Mouse (Mus musculus): Measurements from ENCODE around the gene Ankzf1. TPM values are rescaled to one million over a fixed set of nuclear protein-coding genes. Genes with fewer than 3 reads are reported as not detected.

Ankzf1 gene
- 5.5 and 8.1 TPM in 2 replicates for total RNA-seq (2012; rRNA removed)
- polyA plus RNA-seq (2012; ENCODE audit: insufficient read depth in 1 of 2, insufficient read length in 2 of 2, low read depth in 1 of 2, low replicate concordance in 2 of 2, missing spikeins in 1 of 2): 10 to 100 TPM in 1 of 2 experiments, not detected in 1; 16.7 TPM

GRCm38 (mm10) chr1:75191622-75192402, at the start of gene Ankzf1, which contains the start of gene Atg9a:
TSS of gene Ankzf1 (plus strand) at chr1:75192151.
TSS of gene Atg9a (minus strand) at chr1:75192196.
- Histone ChIP-seq H3K27me3 (ENCODE audit: control insufficient read depth in 1 of 2, insufficient read depth in 2 of 2, low read length in 2 of 2) (no peaks in the 10 kb centered on the region), H3K4me1 (ENCODE audit: control insufficient read depth in 1 of 2, insufficient read depth in 2 of 2, low read length in 2 of 2) (peaks cover 3 to 30% of the 10 kb centered on the region in 2 experiments; a peak in 3 of 4 replicates), H3K4me3 (ENCODE audit: control insufficient read depth in 1 of 2, insufficient read depth in 1 of 2, low read depth in 2 of 2, low read length in 2 of 2) (peak within 1 kb of the TSS; percentile 95 to 96), H3K27ac (ENCODE audit: control insufficient read depth, low read depth, low read length) (peak within 1 kb of the TSS; percentile 80), H3K9ac (ENCODE audit: control insufficient read depth, low read depth, low read length, poor library complexity, severe bottlenecking) (peak within 1 kb of the TSS; percentile 96), H3K36me3 (ENCODE audit: control insufficient read depth in 1 of 2, insufficient read depth in 2 of 2, low read length in 2 of 2) (peaks cover 0 to 31% of the 10 kb centered on the region in 2 experiments; a peak in 2 of 4 replicates), H3K79me2 (ENCODE audit: control insufficient read depth, insufficient read depth, low read length, poor library complexity) (peaks cover 9% of the 10 kb centered on the region), H3K9me3 (replicated peaks; ENCODE audit: insufficient read depth, low read length) (no peaks in the 10 kb centered on the region)
- peak; percentile 99 for DNase-seq (ENCODE audit: low read depth, low spot score)
- TF ChIP-seq TCF12 (IDR thresholded peaks at IDR 0.05; ENCODE audit: low read depth, low read length) (peak; percentile 59), UBTF (IDR thresholded peaks at IDR 0.05; ENCODE audit: borderline replicate concordance, insufficient read depth, low read depth, low read length) (no peak), EP300 (IDR thresholded peaks at IDR 0.05; ENCODE audit: low read depth in 1 of 2, low read length in 2 of 2) (no peak), GATA1 (IDR thresholded peaks at IDR 0.05; ENCODE audit: low read depth, low read length) (no peak), POLR2AphosphoS5 (IDR thresholded peaks at IDR 0.05; ENCODE audit: borderline replicate concordance, low read depth, low read length) (no peak), RAD21 (IDR thresholded peaks at IDR 0.05; ENCODE audit: low read depth, low read length) (no peak), ZNF384 (IDR thresholded peaks at IDR 0.05; ENCODE audit: low read depth, low read length) (no peak), MAFK (IDR thresholded peaks at IDR 0.05; ENCODE audit: borderline replicate concordance, low read depth, low read length) (no peak), SIN3A (IDR thresholded peaks at IDR 0.05; ENCODE audit: low read length) (peak; percentile 96), RCOR1 (IDR thresholded peaks at IDR 0.05; ENCODE audit: low read depth, low read length) (no peak), HCFC1 (IDR thresholded peaks at IDR 0.05; ENCODE audit: low read depth, low read length) (peak; percentile 86), ZC3H11A (IDR thresholded peaks at IDR 0.05; ENCODE audit: low read depth, low read length) (no peak), ELF1 (IDR thresholded peaks at IDR 0.05; ENCODE audit: low read depth, low read length) (0 out of 2 replicates have a peak, but pooled peaks have one; percentile 27), KAT2A (conservative IDR thresholded peaks at IDR 0.05; ENCODE audit: low read depth, low read length) (no peak; the same call in 1 of the 2 replicates), TBP (IDR thresholded peaks at IDR 0.05; ENCODE audit: low read depth, low read length) (peak; percentile 63), SMC3 (IDR thresholded peaks at IDR 0.05; ENCODE audit: low read depth, low read length) (no peak), USF1 (IDR thresholded peaks at IDR 0.05; ENCODE audit: low read depth, low read length) (no peak), TAL1 (IDR thresholded peaks at IDR 0.05; ENCODE audit: low read length) (no peak), JUND (IDR thresholded peaks at IDR 0.05; ENCODE audit: low read depth, low read length) (no peak), POLR2A (IDR thresholded peaks at IDR 0.05; ENCODE audit: control insufficient read depth in 1 of 2, insufficient read depth in 1 of 2, low read depth in 1 of 2, low read length in 2 of 2, poor library complexity in 1 of 2) (peak; percentile 50 to 78; a peak in 3 of 4 replicates), MAX (IDR thresholded peaks at IDR 0.05; ENCODE audit: low read length) (peak; percentile 70; the same call in 1 of the 2 replicates), MXI1 (IDR thresholded peaks at IDR 0.05; ENCODE audit: low read depth, low read length) (peak; percentile 96), ZMIZ1 (IDR thresholded peaks at IDR 0.05; ENCODE audit: low read depth, low read length) (peak; percentile 15; the same call in 1 of the 2 replicates), USF2 (IDR thresholded peaks at IDR 0.05; ENCODE audit: borderline replicate concordance in 1 of 2, insufficient read depth in 1 of 2, low read depth in 1 of 2, low read length in 2 of 2) (no peak), NRF1 (IDR thresholded peaks at IDR 0.05; ENCODE audit: insufficient read depth, low read depth, low read length, poor library complexity, severe bottlenecking) (peak; percentile 44; the same call in 1 of the 2 replicates), ETS1 (IDR thresholded peaks at IDR 0.05; ENCODE audit: low read depth, low read length) (0 out of 2 replicates have a peak, but pooled peaks have one; percentile 46), MYC (IDR thresholded peaks at IDR 0.05; ENCODE audit: low read depth, low read length) (peak; percentile 48; the same call in 1 of the 2 replicates), MEF2A (IDR thresholded peaks at IDR 0.05; ENCODE audit: extremely low read depth, insufficient replicate concordance, low read depth, low read length, poor library complexity, severe bottlenecking) (no peak), E2F4 (IDR thresholded peaks at IDR 0.05; ENCODE audit: borderline replicate concordance, low read depth, low read length) (no peak), CHD1 (IDR thresholded peaks at IDR 0.05; ENCODE audit: low read depth, low read length) (no peak), CTCF (IDR thresholded peaks at IDR 0.05 in 2 of 3, conservative IDR thresholded peaks at IDR 0.05 in 1 of 3; ENCODE audit: control insufficient read depth in 1 of 3, insufficient read depth in 1 of 3, low read depth in 2 of 3, low read length in 3 of 3, poor library complexity in 1 of 3, severe bottlenecking in 1 of 3) (0 out of 6 replicates have a peak, but pooled peaks of 1 of the 3 experiments have one; percentile 5), ZKSCAN1 (IDR thresholded peaks at IDR 0.05; ENCODE audit: low read depth, low read length) (no peak), MAZ (IDR thresholded peaks at IDR 0.05; ENCODE audit: low read depth, low read length) (no peak; the same call in 1 of the 2 replicates), CHD2 (IDR thresholded peaks at IDR 0.05; ENCODE audit: low read length) (peak; percentile 47)

All from MEL (cell line).